Mouse (Mus musculus) lung, embryonic 16.5 days (tissue): ENCODE data around the gene H2al1m. TPM values are rescaled to one million over a fixed set of nuclear protein-coding genes. Genes with fewer than 3 reads are reported as not detected.
"Not testable (repeated sequence)": the region's sequence is repeated elsewhere in the genome, so short reads cannot be mapped to it uniquely, and the experiment has no call there.

ENCODE experiments used
- ATAC-seq: fragments of 200-750 bp; cut with Nextera tagmentation; 2 replicates; pipeline ENCODE4 v1.8.0; 2017; ENCODE audit warnings: low read depth, mild to moderate bottlenecking, moderate library complexity
- H3K27ac ChIP-seq: fragments of 300-500 bp; sonication (generic); 2 replicates; pipeline ENCODE4 v1.5.1; 2014; ENCODE audit warnings: mild to moderate bottlenecking, control low read depth, low read length
- H3K27me3 ChIP-seq: fragments of 300-500 bp; sonication (generic); 2 replicates; pipeline ENCODE4 v1.6.1; 2014; ENCODE audit warnings: low read depth, low read length, mixed read lengths; ENCODE audit not compliant: control insufficient read depth, insufficient read depth
- H3K36me3 ChIP-seq: fragments of 300-500 bp; sonication (generic); 2 replicates; pipeline ENCODE4 v1.6.1; 2014; ENCODE audit warnings: low read length; ENCODE audit not compliant: control insufficient read depth, insufficient read depth
- H3K4me1 ChIP-seq: fragments of 300-500 bp; sonication (generic); replicated peaks from 2 replicates; pipeline ENCODE4 v1.6.1; 2014; ENCODE audit warnings: low read length, mixed read lengths; ENCODE audit not compliant: control insufficient read depth, insufficient read depth
- H3K4me2 ChIP-seq: fragments of 300-500 bp; sonication (generic); 2 replicates; pipeline ENCODE4 v1.6.1; 2014; ENCODE audit warnings: low read depth, low read length, control low read depth
- H3K4me3 ChIP-seq: fragments of 300-500 bp; sonication (generic); 2 replicates; pipeline ENCODE4 v1.5.1; 2014; ENCODE audit warnings: mild to moderate bottlenecking, low read length, control low read depth
- H3K9ac ChIP-seq: fragments of 300-500 bp; sonication (generic); 2 replicates; pipeline ENCODE4 v1.6.1; 2014; ENCODE audit warnings: low read length, control low read depth
- H3K9me3 ChIP-seq: fragments of 300-500 bp; sonication (generic); 2 replicates; pipeline ENCODE4 v1.6.1; 2016; ENCODE audit warnings: low read length; ENCODE audit not compliant: control insufficient read depth
- WGBS: fragments of 180-500 bp; shearing (Covaris S2); extraction: QIAGEN DNeasy Blood & Tissue Kit; methylation state at CpG from one replicate; pipeline ENCODE4 v1.1.7; 2014; 5-methylcytosine and 5-hydroxymethylcytosine counted together
- polyA plus RNA-seq: library from polyadenylated mRNA; unstranded; fragments of >200 nt; fragmentation: Nextera tagmentation; extraction: Ambion mirVana; gene quantifications from 2 replicates; pipeline ENCODE4 v1.2.1, GENCODE M21; 2015

Gene H2al1m
- not detected in 2 replicates for polyA plus RNA-seq

DNA sequence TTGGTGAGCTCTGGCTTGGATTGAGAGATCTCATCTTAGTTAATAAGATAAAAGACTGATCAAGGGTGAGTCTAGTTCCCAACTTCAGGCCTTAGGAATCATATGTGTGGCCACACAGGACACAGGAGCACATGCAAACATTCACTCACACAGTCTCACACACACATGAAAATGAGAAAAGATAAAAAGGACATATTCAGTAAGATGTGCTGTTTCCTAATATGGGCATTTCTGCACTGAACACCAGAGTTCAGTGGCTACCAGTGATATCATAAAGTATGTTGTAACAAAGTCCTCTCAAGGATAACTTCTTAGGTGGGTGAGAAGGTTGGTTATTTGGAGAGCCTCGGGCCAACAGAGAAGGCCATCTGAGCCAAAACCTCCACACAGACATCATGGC is at the start of gene H2al1m:
H2al1m (plus strand) TSS at position 301 of the 400 bp plus-strand sequence.
- H3K4me1 ChIP-seq, H3K36me3 ChIP-seq, H3K9ac ChIP-seq, H3K27ac ChIP-seq, H3K9me3 ChIP-seq, ATAC-seq, H3K4me3 ChIP-seq, H3K4me2 ChIP-seq, H3K27me3 ChIP-seq: not testable (repeated sequence)
- WGBS, result no CpG with 5 or more reads among the region's 1 CpGs

GRCm38 (mm10) chrX:9240737-9241591 is 42.6 kb upstream of the H2al1m start:
- Histone ChIP-seq H3K27ac (no peak overlapping the region), H3K4me1 (no peaks in the 10 kb centered on the region), H3K27me3 (no peaks in the 10 kb centered on the region), H3K9ac (no peak overlapping the region), H3K36me3 (no peaks in the 10 kb centered on the region), H3K4me3 (no peak overlapping the region), H3K4me2 (no peak overlapping the region), H3K9me3 (no peaks in the 10 kb centered on the region)
- WGBS, result 83% methylated on average over 5 of the region's 5 CpGs
- ATAC-seq, result no peak

DNA sequence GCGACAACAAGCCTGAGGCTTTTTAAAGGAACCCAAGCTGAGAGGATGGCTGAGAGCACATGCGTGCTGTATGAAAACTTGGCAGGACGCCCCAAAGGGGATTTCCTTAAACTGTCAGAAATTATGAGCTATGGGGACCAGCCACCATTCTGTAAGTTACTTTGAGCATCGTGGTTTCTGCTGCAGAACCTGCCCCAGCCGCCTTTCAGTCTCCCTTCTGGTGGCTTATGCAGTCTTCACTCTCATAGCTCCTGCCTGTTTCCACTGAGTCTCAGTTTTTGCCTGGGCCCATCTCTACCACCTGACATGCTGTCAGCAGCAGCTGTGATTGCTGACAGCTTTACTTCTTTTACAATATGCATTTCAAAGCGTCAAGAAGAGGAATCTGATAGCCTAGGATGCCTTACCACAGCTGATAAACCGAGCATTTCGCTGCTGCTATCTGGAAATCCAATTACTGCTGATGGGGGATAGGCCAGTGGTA is 40.1 kb upstream of the H2al1m start:
- Histone ChIP-seq H3K27me3 (no peaks in the 10 kb centered on the region), H3K4me2 (no peak overlapping the region), H3K9ac (no peak overlapping the region), H3K36me3 (no peaks in the 10 kb centered on the region), H3K4me3 (no peak overlapping the region), H3K4me1 (no peaks in the 10 kb centered on the region), H3K27ac (0 out of 2 replicates have a peak overlapping the region, but pooled peaks have one; percentile 22), H3K9me3 (no peaks in the 10 kb centered on the region)
- peak; percentile 36; the same call in 1 of the 2 replicates for ATAC-seq
- 36% methylated on average over 8 of the region's 8 CpGs for WGBS

- H3K9me3 ChIP-seq, result no peaks in the 10 kb centered on the region
- no peaks in the 10 kb centered on the region for H3K4me1 ChIP-seq
- WGBS, result 40% methylated on average over 12 of the region's 12 CpGs
- H3K4me2 ChIP-seq, result no peak overlapping the region
- no peaks in the 10 kb centered on the region for H3K36me3 ChIP-seq
- no peak overlapping the region for H3K27ac ChIP-seq
- no peaks in the 10 kb centered on the region for H3K27me3 ChIP-seq
- H3K4me3 ChIP-seq, result no peak overlapping the region
- H3K9ac ChIP-seq, result no peak overlapping the region
- no peak for ATAC-seq
These were observed 38.8 kb upstream of the H2al1m start for GRCm38 (mm10) chrX:9244603-9245336.

GRCm38 (mm10) chrX:9248911-9249310 is 34.7 kb upstream of the H2al1m start:
- Histone ChIP-seq H3K36me3 (no peaks in the 10 kb centered on the region), H3K4me2 (no peak overlapping the region), H3K4me3 (no peak overlapping the region), H3K9ac (no peak overlapping the region), H3K4me1 (no peaks in the 10 kb centered on the region), H3K9me3 (no peaks in the 10 kb centered on the region), H3K27ac (no peak overlapping the region), H3K27me3 (no peaks in the 10 kb centered on the region)
- WGBS, result 42% methylated on average over 5 of the region's 5 CpGs
- ATAC-seq, result no peak

GRCm38 (mm10) chrX:9253990-9254389 is 29.6 kb upstream of the H2al1m start:
- no peak overlapping the region for H3K4me2 ChIP-seq
- 78% methylated on average over 10 of the region's 10 CpGs for WGBS
- ATAC-seq, result no peak

DNA sequence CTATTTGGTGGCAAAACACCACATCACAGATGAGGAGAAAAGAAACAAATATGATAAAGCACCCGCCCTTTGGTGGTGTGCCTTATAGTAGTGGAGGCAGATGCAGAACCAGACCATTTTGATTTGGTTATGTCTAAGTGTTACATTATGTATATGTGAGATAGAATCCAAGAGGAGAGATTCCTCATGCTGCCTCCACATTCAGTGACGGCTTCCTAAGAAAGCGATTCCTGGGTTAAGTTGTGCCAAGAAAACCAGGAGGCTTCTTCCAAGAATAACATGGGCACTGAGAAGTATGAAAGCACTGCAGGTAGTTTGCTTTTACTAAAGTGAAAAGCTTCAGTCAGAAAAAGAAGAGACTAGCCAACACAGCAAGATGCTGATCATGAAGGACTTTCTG is 28.7 kb upstream of the H2al1m start:
- Histone ChIP-seq H3K9me3 (no peaks in the 10 kb centered on the region), H3K9ac (no peak overlapping the region), H3K27ac (no peak overlapping the region), H3K4me2 (no peak overlapping the region), H3K27me3 (no peaks in the 10 kb centered on the region), H3K4me3 (no peak overlapping the region), H3K4me1 (no peaks in the 10 kb centered on the region), H3K36me3 (no peaks in the 10 kb centered on the region)
- no peak for ATAC-seq
- WGBS, result 90% methylated on average over 3 of the region's 3 CpGs

More at GRCm38 (mm10) chrX:9253990-9254389, 29.6 kb upstream of the H2al1m start:
- Histone ChIP-seq H3K4me3 (no peak overlapping the region), H3K27me3 (no peaks in the 10 kb centered on the region), H3K27ac (no peak overlapping the region), H3K9ac (no peak overlapping the region), H3K36me3 (no peaks in the 10 kb centered on the region), H3K9me3 (no peaks in the 10 kb centered on the region), H3K4me1 (no peaks in the 10 kb centered on the region)

DNA sequence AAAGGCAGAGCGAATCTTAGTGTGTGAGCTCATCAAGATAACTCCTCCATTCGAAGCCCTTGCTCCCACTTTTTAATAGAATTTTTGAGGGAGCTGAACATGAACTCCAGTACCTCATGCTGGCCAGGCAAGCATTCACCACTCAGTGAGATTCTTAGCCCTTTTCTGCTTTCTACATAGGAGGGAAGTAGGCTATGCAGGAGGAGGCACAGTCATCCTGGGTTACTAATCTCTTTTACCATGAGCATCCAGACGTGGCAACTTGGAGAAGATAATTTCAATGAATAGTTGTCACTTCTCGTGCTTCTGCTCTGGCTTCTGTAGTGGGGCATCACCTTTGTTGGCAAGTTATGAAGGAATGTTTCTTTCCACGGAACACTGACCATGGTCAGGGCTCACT is 26.8 kb upstream of the H2al1m start, which contains the start of gene Gm14862:
Gm14862 (minus strand) TSS at position 134 of the 400 bp plus-strand sequence.
- ATAC-seq, result no peak
- Histone ChIP-seq H3K4me1 (no peaks in the 10 kb centered on the region), H3K9me3 (no peaks in the 10 kb centered on the region), H3K27me3 (no peaks in the 10 kb centered on the region), H3K4me3 (no peak within 1 kb of the TSS), H3K27ac (no peak within 1 kb of the TSS), H3K9ac (no peak within 1 kb of the TSS), H3K4me2 (no peak within 1 kb of the TSS), H3K36me3 (no peaks in the 10 kb centered on the region)
- 59% methylated on average over 5 of the region's 5 CpGs for WGBS

GRCm38 (mm10) chrX:9257831-9258230 is 25.7 kb upstream of the H2al1m start:
- H3K4me1 ChIP-seq, result no peaks in the 10 kb centered on the region
- no peak overlapping the region for H3K9ac ChIP-seq
- H3K27me3 ChIP-seq, result no peaks in the 10 kb centered on the region
- no peaks in the 10 kb centered on the region for H3K9me3 ChIP-seq
- no peaks in the 10 kb centered on the region for H3K36me3 ChIP-seq
- 75% methylated on average over 7 of the region's 7 CpGs for WGBS
- no peak overlapping the region for H3K27ac ChIP-seq
- H3K4me2 ChIP-seq, result no peak overlapping the region
- H3K4me3 ChIP-seq, result no peak overlapping the region
- ATAC-seq, result no peak
